Mouse (Mus musculus) heart, postnatal 36 days (tissue): ENCODE measurements around the gene Ano10. TPM values are rescaled to one million over a fixed set of nuclear protein-coding genes. Genes with fewer than 3 reads are reported as not detected.

ENCODE experiments used
- DNase-seq, 2 experiments: peaks; one replicate each; pipeline ENCODE4 v3.0.0; 2021 to 2022
- intact Hi-C: fragments of 180-260 bp; cut with DNase I; formaldehyde crosslinking; loops from one replicate; pipeline ENCODE4 v1.15.1; 2025
- total RNA-seq, 2 experiments: library from RNA; stranded (reverse); gene quantifications; 2 replicates each; pipeline ENCODE4 v1.2.3; 2021

Gene Ano10
- total RNA-seq, 2 experiments from 2014 or later = 85.6 to 154 TPM

DNA sequence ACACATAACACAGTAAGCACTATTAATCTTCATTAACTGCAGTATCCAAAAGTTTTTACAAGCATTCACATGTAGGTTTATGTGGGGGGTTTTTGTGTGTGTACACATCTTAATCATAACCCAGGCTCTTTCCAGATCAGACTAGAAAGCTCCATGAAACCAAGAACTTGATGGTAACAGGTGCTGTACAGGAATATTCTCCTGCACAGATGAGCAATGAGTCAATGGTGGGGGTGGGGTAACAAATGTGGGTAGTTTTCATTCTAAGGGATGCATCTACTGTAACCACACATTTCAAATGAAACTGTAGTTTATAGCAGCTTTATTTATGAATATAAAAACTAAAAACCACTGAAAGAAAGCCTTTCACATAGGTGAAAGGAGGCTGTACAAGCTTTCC, 79.1 kb downstream of the Ano10 start:
- no peak for DNase-seq
- intact Hi-C loops = no loop called here

DNA sequence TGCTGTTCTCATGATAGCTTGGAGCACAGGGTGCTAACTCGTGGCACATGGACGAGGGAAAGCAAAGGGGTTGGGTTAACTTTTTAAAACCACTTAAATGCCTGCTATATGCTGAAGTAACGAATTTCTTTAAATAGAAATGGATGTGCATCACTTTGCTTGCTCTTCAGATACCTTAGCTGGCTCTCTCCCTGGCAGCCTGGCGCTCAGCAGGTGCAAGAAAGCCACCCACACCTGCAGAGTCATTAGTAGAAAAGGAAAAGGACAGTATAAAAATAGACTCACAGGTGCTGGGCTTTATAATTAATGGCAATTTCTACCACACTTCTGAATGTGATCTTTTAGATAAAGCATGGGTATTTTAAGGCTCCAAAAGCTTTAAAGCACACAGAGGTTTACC, 85.9 kb downstream of the Ano10 start:
- no peak for DNase-seq
- intact Hi-C loops = no loop called here

DNA sequence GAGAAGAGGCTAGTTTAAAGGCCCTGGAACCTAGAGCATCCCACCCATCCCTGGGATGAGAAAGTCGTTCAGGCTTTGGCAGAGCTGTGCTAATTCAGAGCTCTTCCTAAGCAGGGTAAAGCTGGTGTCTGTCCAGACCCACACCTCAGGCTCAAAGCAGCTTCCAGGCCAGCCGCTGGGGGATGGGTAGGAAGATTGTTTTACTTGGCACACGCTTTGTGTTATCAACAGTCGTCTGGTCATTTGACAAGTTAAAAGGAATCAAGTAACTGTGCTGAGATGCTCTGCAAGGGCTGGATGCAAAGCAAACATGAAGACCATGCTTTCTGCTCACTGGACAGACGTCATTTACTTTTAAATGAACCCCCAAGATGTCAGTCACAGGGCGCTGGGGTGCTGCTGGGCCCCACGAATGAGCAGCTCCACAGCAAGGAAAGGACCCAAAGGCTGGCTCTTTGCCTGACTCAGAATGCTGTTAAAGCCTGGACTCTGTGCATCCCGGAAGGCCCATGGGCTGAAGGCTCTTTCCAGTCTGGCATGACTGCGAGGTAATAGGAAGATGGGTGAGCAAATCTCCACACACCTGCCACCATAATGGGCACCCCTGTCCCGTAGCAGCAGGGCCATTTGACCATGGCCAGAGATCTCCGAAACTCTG, 88.6 kb downstream of the Ano10 start:
- intact Hi-C loops = loop anchor here (2.0 kb wide), 1 partner anchor 13 kb away; no protein-coding TSS in a partner anchor
- peak in 1 of 2 experiments; percentile 38 for DNase-seq

DNA sequence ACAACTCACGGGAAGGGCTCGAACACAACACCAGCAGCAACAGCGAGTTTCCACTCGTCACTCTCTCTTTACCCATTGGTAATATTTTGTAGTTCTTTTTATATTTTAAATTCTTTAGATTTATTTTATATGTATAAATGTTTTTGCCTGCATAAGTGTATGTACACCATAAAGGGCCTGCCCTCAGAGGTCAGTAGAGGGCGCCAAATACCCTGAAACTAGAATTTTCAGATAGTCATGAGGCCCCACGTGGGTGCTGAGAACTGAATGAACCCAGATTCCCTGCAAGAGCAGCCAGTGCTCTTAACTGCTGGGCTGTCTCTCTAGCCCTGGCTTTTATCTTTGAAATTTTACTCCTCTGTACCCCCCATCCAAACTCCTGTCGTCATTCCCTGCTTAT, 89.7 kb downstream of the Ano10 start:
- intact Hi-C loops = loop anchor here (2.0 kb wide), 1 partner anchor 14 kb away; no protein-coding TSS in a partner anchor
- no peak for DNase-seq

DNA sequence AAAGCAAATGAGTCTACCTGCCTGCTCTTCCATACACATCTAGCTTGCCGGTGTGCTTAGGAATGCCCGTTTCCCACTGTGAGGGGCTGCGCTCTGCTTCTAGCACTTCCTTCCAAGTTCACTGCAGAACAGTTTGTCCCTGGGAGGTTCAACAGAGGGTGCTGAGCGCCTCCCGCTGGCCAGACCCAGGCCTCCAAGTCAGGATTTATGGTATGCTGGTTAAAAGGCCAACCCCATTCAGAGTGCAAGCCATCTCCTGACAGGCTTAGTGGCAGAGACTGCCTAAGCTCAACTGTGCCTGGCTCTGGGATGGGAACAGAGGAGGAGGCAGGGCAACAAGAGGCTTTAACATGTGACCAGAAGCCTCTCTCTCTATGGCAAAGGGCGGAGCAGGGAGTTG, 95.0 kb downstream of the Ano10 start:
- DNase-seq = peak; percentile 82
- intact Hi-C loops = no loop called here

DNA sequence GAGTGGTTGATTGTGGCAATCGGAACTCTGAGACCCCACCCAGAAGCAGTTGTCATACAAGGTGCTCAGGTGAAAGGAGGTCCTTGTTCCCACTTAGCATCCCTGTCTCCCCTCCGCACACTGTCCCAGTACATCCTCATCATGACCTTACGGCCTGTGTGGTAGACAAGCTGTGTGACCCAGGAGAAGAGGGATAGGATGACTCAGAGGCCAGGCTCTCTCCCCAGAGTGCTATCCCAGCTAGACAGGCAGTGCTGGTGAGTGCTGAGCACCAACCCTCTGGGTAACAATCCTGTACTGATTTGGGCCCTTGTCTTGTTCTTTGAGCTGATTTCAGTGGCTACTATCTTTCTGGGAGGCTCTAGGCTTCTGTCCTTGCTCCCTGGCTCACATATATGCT, 95.6 kb downstream of the Ano10 start:
- intact Hi-C loops = no loop called here
- no peak for DNase-seq

DNA sequence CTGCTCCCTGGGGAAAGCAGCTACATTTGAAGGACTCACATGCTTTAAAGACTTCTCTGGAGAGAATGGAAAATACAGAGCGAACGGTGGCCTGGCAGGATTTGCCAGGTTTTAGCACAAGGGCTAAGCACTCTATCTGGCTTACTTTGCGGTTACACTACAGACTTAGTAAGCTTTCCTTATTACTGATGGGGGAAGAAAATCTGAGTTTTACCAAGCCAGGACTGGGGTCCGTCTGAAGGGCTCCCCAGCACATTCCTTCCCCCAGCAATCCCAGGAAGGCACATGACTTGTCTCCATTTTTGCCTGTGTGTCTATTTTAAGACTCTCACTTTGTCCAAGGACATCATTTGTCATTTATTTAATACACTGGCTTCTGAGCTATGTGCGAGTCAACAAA, 97.2 kb downstream of the Ano10 start:
- intact Hi-C loops = loop anchor here (2.0 kb wide), 1 partner anchor 76 kb away; no protein-coding TSS in a partner anchor
- no peak for DNase-seq

DNA sequence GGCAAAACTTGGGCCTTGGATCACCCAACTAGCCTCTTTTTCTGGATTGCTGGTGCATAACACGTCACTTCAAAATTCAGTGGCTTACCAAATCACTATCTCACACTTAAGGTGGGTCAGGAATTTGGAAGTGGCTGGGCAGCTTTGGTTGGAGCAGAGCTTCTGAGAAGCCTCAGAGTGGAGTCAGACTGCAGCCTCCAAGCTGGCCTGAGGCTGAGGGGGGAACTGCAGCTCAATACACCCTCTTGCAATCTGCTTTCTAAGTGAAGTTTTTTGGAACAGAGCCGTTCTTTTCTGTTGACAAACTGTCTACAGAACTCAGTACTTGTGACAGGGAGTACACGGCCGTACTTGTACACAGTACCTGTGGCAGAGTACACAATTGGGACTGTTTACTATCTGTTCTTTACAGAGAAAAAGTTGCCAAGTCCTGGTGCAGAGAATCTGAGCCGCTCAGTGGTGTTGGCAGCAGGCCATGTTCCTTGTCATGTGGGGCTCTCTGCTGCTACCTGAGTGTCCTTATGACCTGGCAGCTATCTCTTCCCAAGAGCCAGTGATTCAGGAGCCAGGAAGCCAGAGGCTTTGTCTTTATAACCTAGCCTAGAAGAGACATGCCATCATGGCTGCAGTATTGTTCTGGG, 99.1 kb downstream of the Ano10 start:
- intact Hi-C loops = no loop called here
- DNase-seq = peak; percentile 68 to 72

DNA sequence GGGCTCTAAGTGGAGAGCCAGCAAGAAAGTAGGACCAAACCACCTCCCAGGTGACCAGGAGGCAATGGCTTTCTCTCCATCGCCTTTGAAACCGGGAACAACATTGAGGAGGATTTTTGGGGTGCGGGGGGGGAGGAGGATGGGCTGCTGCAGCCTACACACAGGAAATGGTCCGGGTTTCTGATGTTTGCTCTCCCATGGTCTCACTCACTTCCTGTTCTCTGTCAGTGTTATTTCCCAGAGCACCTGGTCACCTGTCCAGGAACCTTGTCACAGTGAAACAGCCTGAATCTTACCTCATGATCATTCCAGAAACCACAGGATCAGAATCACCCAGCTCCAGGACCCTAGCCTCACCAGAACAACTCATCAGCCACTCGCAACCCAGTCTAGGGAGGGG, 100.4 kb downstream of the Ano10 start:
- no peak for DNase-seq
- intact Hi-C loops = no loop called here

DNA sequence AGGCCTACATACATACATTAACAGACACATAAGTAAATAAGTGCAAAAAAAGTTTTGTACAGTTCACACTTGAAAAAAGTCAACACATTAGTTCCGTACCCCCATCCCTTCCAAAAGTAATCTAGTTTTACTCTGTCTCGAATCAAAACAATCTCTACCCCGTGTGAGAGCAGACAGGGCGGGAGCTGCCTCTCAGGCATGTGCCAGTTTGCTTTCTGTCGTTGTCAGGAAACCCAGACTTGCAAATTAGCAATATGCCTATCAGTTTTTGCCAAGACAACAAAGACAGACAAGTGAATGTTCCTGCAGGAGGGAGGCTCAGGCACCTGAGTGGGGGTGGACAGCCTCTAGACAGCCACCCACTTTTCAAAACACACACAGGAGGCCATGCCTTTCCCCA, 100.9 kb downstream of the Ano10 start:
- intact Hi-C loops = no loop called here
- no peak for DNase-seq

DNA sequence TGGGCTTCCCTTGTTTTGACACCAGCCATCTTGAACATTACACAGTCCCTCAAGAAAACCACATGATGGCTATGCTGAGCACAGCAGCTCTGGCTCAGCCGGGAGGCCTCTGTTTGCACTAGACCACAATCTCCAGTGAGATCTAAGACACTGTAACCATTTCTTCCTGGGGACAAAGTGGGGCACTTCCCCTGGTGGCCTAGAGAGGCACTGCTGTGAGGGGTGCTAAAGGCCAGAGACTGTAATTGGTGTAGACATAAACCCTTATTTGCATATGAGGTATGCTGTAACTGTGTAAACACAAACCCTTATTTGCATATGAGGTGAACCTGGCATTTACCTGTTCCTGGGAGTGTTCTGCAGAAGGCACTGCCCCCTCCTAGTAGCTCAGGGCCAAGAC, 105.5 kb downstream of the Ano10 start:
- intact Hi-C loops = no loop called here
- no peak for DNase-seq

DNA sequence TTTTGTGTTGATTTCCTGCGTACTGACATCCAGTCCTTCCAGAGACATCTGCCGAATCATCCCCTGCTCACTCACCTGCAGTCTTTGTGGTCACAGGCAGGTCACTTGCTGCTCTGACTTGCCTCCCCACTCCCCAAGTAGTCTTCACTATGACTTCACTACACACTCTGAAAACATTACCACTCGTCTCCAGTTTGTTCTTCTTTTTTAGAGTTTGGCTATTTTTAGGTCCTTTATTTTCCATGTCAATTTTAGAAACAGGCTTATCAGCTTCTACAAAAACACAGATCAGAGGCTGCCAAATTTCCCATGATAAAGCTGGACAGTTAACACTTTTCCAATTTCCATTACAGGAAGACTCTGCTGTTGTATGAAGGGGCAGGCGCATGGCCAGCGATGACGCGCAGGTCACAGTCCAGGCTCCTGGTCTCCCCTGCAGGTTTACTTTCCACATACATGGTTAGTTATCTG, 106.7 kb downstream of the Ano10 start:
- intact Hi-C loops = no loop called here
- DNase-seq = peak; percentile 66 to 67

DNA sequence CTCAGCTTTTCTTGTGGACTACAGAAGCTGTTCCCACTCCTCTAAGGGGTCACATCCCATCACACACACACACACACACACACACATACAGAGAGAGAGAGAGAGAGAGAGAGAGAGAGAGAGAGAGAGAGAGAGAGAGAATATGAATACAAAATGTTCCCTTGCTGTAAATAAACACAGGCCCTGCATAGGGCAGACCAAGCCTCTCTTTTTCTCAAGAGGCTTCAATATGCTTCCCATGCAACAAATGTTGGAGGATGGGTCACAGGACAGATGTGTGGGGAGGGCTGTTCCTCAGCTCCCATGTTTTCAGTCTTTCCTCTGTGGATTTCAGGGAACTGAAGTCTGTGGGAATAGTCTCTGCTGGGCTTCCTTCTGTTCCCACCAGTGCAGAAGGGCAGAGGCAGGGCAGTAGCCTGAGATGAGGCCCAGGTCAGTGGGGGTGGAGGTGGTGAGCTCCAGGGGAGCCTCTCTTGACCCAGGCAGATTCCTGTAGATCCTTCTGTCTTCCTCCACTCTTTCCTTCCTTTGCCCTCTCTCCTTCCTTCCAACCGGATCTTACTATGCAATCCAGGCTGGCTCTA, 107.5 kb downstream of the Ano10 start:
- DNase-seq = peak in 1 of 2 experiments; percentile 55

DNA sequence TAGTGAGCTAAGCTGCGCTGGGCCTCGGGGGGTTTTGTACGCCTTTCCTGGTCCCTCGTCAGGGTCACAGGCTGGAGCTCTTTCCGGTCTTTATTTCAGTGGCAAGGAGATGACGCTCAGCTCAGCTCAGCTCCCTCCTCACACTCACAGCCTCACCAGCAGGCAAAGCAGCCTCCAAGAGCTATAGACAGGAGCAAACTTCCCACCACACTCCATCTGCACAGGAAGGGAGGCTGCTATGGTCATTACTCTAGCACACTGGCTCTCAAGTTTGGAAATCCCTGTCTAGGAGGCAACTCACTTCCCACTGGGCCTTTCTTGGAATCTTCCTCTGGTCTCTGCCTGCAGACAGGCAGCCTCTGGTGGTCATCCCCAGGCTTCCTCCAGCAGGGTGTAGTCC, 108.3 kb downstream of the Ano10 start:
- intact Hi-C loops = loop anchor here (1.0 to 2.0 kb wide), 2 partner anchors 65 to 167 kb away; no protein-coding TSS in a partner anchor
- DNase-seq = peak in 1 of 2 experiments; percentile 56

More for the DNA sequence above, 107.5 kb downstream of the Ano10 start:
- intact Hi-C loops = no loop called here

DNA sequence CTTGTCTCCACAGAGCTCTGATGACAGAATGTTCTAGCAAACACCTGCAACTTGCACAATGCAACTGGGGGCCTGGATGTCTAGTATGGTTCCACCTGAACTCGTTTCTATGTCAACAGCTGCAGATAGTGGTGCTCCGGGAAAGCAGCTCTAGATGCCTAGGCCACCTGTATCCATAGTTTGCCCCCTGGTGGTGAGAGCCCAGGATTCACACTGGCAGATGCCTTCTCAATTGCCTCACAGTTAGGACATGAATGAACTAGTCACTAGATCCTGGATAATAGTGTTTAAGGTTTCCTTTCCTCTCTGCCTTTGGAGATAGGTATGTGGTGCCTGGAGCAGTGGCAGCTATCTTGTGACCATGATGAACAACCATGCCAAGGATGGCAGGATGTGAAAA, 109.2 kb downstream of the Ano10 start:
- peak; percentile 84 to 86 for DNase-seq
- intact Hi-C loops = loop anchor here (1.0 to 2.0 kb wide), 2 partner anchors 64 to 166 kb away; no protein-coding TSS in a partner anchor

DNA sequence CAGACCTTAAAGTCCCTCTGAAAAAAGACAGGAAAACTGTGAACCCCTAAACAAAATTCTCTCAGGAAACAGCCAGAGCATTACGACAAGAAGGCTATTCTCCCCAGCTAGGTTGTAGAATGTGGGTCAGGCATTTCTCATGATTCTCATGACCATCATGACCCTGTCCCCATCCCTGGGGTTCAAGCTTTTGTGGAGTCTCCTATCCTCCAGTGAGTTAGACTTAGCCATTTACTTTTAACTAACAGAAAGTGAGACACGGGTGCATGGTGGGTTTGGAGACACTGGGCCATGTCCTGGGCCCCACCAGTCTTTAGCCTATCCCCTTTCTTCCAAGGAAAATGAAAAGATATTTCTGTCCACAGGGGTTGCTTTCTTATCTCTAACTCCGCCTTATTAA, 109.9 kb downstream of the Ano10 start:
- intact Hi-C loops = loop anchor here (2.0 kb wide), 1 partner anchor 64 kb away; no protein-coding TSS in a partner anchor
- no peak for DNase-seq

DNA sequence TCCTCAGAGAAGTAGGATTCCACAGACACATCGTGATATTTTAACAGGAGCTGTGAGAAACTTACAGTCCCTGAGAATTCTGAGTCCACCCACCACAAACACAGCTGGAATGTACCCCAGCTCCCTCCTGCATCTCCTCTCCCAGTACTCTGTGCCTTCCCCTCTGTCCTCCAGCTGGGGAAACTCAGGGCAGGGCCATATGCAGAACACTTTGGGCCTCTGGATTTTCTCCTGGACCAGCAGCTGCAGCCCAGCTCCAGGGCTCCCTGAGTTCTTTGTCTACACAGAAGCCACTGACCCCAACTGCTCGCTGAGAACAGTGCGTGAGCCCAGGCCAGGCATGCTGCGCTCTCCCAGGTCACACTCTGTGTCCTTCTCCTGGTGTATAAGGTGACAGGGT, 111.1 kb downstream of the Ano10 start:
- DNase-seq = no peak
- intact Hi-C loops = no loop called here

DNA sequence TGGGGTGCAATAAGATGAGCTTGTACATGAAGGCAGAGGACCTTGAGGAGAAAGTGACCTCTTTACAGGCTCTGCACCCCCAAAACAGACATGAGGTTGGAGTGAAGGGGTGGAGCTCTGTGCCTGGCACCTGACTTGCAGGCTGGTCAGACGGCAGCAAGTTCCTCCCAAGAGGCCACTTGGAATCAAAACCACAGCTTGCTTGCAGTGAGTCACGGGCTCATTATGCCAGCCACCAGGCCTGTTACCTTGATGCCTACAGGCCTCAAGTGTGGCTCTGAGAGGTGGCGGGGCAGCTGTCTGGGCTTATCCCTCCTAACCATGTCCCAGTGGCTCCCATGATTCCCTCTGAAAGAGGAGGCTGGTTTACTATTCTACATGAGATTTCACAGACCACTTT, 114.1 kb downstream of the Ano10 start:
- intact Hi-C loops = no loop called here

DNA sequence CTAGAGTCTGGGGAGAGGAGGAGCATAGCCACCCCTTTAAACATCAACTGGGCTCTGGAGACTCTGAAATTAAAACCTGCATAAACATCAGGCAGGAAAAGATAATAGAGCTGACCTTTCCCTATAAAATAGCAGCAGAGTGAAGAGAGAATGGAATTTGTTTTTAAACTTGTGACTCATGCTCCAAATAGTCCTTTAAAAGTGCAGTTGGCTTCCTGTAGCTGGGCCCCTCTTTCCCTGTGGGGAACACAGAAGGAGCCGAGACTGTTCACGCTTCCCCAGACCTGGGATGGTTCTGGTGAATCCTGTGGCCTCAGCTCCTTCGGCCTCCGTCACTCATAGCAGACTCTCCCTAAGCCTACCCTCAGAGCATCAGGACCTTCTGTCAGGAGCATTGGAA, 115.8 kb downstream of the Ano10 start:
- intact Hi-C loops = no loop called here

More for the DNA sequence above, 114.1 kb downstream of the Ano10 start:
- DNase-seq = no peak

DNA sequence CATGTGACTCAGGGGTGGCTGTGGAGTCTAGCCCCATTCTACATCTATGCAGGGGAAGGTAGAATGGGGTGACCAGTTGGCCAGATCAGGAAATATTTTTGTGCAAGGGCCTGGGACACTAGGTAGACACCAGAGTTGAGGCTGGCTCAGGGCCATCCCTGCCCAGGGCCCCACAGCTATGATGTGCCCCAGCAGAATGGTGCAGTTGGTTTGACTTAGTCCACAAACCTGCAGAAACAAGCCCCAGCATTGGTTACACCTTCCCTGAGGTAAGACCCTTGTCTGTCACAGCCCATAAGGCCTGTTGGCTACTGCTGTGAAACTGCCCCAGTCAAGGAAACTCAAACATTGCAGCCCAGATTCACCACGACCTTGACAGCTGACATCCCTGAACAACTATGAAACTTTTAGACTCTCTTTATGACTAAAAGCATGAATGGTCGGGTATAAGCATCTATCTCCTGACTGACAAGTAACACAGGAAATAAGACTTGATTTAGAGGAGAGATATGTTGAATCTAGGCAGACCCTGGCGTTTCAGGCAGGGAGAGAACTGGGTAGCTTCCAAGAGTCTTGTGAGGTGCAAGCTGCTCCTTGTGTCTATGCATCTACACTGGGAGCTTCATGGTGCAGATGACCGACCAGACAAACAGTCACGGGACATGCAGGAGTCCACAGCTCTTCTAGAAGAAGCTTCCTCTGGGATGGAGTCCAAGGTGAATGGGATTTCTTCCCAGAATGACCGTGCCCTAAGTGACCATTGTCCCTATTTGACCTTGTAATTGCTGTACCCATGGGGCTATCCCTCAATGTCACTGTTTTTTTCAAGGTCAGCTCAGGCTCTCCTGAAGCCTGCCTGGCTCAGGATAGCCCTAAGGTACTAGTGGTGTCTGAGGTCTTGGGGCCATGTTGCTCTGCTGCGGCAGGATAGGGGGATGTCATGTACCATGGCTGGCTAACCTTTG, 116.7 kb downstream of the Ano10 start:
- no peak for DNase-seq
- intact Hi-C loops = no loop called here

More for the DNA sequence above, 115.8 kb downstream of the Ano10 start:
- DNase-seq = no peak
